Mouse (Mus musculus): ENCODE measurements at regions not wholly inside any gene's neighbourhood (a gene's known extent, or its start where the extent isn't known, plus 50 kb on each side); places are given as distances from the start of the nearest gene placed in this dataset.

GRCm38 (mm10) chr7:115084711-115085380 lies 341.4 kb downstream of the Insc start:
- no peak for ATAC-seq (ENCODE audit: insufficient number of reproducible peaks, low FRiP score, low TSS enrichment, low read depth)
- H3K27me3 ChIP-seq, result no peaks in the 10 kb centered on the region
- H3K4me3 ChIP-seq, result no peak overlapping the region
- no peaks in the 10 kb centered on the region for H3K36me3 ChIP-seq
- no peak overlapping the region for H3K9ac ChIP-seq
- no peak overlapping the region for H3K27ac ChIP-seq
- H3K9me3 ChIP-seq, result no peaks in the 10 kb centered on the region
- no peak overlapping the region for H3K4me2 ChIP-seq
- H3K4me1 ChIP-seq, result no peaks in the 10 kb centered on the region
- 82% methylated on average over 3 of the region's 3 CpGs for WGBS

- Histone ChIP-seq H3K36me3 (no peaks in the 10 kb centered on the region), H3K9ac (no peak overlapping the region), H3K4me3 (no peak overlapping the region), H3K27ac (no peak overlapping the region), H3K9me3 (no peaks in the 10 kb centered on the region), H3K4me1 (no peaks in the 10 kb centered on the region), H3K4me2 (no peak overlapping the region), H3K27me3 (no peaks in the 10 kb centered on the region)
- WGBS, result 73% methylated on average over 4 of the region's 4 CpGs
- no peak for ATAC-seq (ENCODE audit: insufficient number of reproducible peaks, low FRiP score, low TSS enrichment, low read depth)
Measured at GRCm38 (mm10) chr7:115086542-115087448, 343.3 kb downstream of the Insc start.

- ATAC-seq (ENCODE audit: insufficient number of reproducible peaks, low FRiP score, low TSS enrichment, low read depth), result peak; percentile 61; the same call in 1 of the 2 replicates
- WGBS, result 55% methylated on average over 3 of the region's 3 CpGs
- no peaks in the 10 kb centered on the region for H3K27me3 ChIP-seq
- 0 out of 2 replicates have a peak overlapping the region, but pooled peaks have one; percentile 33 for H3K27ac ChIP-seq
- H3K9me3 ChIP-seq, result no peaks in the 10 kb centered on the region
- H3K4me1 ChIP-seq, result no peaks in the 10 kb centered on the region
- no peak overlapping the region for H3K4me3 ChIP-seq
- H3K4me2 ChIP-seq, result no peak overlapping the region
- no peak overlapping the region for H3K9ac ChIP-seq
- H3K36me3 ChIP-seq, result no peaks in the 10 kb centered on the region
Measured at GRCm38 (mm10) chr7:115092481-115093050, 349.1 kb downstream of the Insc start.

GRCm38 (mm10) chr7:115106041-115106440 lies 362.5 kb downstream of the Insc start:
- no peaks in the 10 kb centered on the region for H3K36me3 ChIP-seq
- no peak overlapping the region for H3K27ac ChIP-seq
- no peak for ATAC-seq (ENCODE audit: insufficient number of reproducible peaks, low FRiP score, low TSS enrichment, low read depth)
- 57% methylated on average over 2 of the region's 2 CpGs for WGBS
- H3K4me3 ChIP-seq, result no peak overlapping the region
- H3K9me3 ChIP-seq, result no peaks in the 10 kb centered on the region
- no peaks in the 10 kb centered on the region for H3K27me3 ChIP-seq
- H3K4me1 ChIP-seq, result no peaks in the 10 kb centered on the region
- H3K4me2 ChIP-seq, result no peak overlapping the region
- H3K9ac ChIP-seq, result no peak overlapping the region

- WGBS, result 60% methylated on average over 3 of the region's 3 CpGs
- Histone ChIP-seq H3K4me3 (no peak overlapping the region), H3K4me1 (no peaks in the 10 kb centered on the region), H3K9ac (no peak overlapping the region), H3K9me3 (no peaks in the 10 kb centered on the region), H3K27me3 (no peaks in the 10 kb centered on the region), H3K27ac (no peak overlapping the region), H3K36me3 (no peaks in the 10 kb centered on the region), H3K4me2 (no peak overlapping the region)
- no peak for ATAC-seq (ENCODE audit: insufficient number of reproducible peaks, low FRiP score, low TSS enrichment, low read depth)
Measured at GRCm38 (mm10) chr7:115112282-115112681, 368.8 kb downstream of the Insc start.

GRCm38 (mm10) chr7:115123283-115123682 lies 379.8 kb downstream of the Insc start:
- WGBS, result 66% methylated on average over 2 of the region's 2 CpGs
- ATAC-seq (ENCODE audit: insufficient number of reproducible peaks, low FRiP score, low TSS enrichment, low read depth), result no peak
- Histone ChIP-seq H3K9ac (no peak overlapping the region), H3K27me3 (no peaks in the 10 kb centered on the region), H3K36me3 (no peaks in the 10 kb centered on the region), H3K27ac (no peak overlapping the region), H3K4me3 (no peak overlapping the region), H3K9me3 (no peaks in the 10 kb centered on the region), H3K4me2 (no peak overlapping the region), H3K4me1 (no peaks in the 10 kb centered on the region)

GRCm38 (mm10) chr7:115129001-115129400 lies 385.5 kb downstream of the Insc start:
- H3K4me2 ChIP-seq, result no peak overlapping the region
- no peaks in the 10 kb centered on the region for H3K4me1 ChIP-seq
- 31% methylated on average over 3 of the region's 3 CpGs for WGBS
- no peaks in the 10 kb centered on the region for H3K36me3 ChIP-seq
- no peak overlapping the region for H3K27ac ChIP-seq
- no peak overlapping the region for H3K9ac ChIP-seq
- no peaks in the 10 kb centered on the region for H3K9me3 ChIP-seq
- H3K27me3 ChIP-seq, result no peaks in the 10 kb centered on the region
- no peak for ATAC-seq (ENCODE audit: insufficient number of reproducible peaks, low FRiP score, low TSS enrichment, low read depth)
- no peak overlapping the region for H3K4me3 ChIP-seq

- Histone ChIP-seq H3K27ac (no peak overlapping the region), H3K4me3 (no peak overlapping the region), H3K27me3 (no peaks in the 10 kb centered on the region), H3K4me2 (no peak overlapping the region), H3K36me3 (no peaks in the 10 kb centered on the region), H3K9me3 (no peaks in the 10 kb centered on the region), H3K9ac (no peak overlapping the region), H3K4me1 (peaks cover 8% of the 10 kb centered on the region; the same call in 1 of the 2 replicates)
- WGBS, result 91% methylated on average over 10 of the region's 10 CpGs
- no peak for ATAC-seq (ENCODE audit: insufficient number of reproducible peaks, low FRiP score, low TSS enrichment, low read depth)
Measured at GRCm38 (mm10) chr7:115131259-115131969, 387.9 kb downstream of the Insc start.

GRCm38 (mm10) chr7:115131970-115132551 lies 388.6 kb downstream of the Insc start:
- WGBS, result 57% methylated on average over 11 of the region's 11 CpGs

GRCm38 (mm10) chr7:115132595-115132994 lies 389.1 kb downstream of the Insc start:
- H3K36me3 ChIP-seq, result no peaks in the 10 kb centered on the region
- 85% methylated on average over 3 of the region's 3 CpGs for WGBS
- H3K4me1 ChIP-seq, result peaks cover 8% of the 10 kb centered on the region; the same call in 1 of the 2 replicates
- H3K27me3 ChIP-seq, result no peaks in the 10 kb centered on the region
- no peak overlapping the region for H3K4me3 ChIP-seq
- H3K9ac ChIP-seq, result no peak overlapping the region
- no peak for ATAC-seq (ENCODE audit: insufficient number of reproducible peaks, low FRiP score, low TSS enrichment, low read depth)
- no peak overlapping the region for H3K27ac ChIP-seq
- no peaks in the 10 kb centered on the region for H3K9me3 ChIP-seq
- H3K4me2 ChIP-seq, result no peak overlapping the region

More at GRCm38 (mm10) chr7:115131970-115132551, 388.6 kb downstream of the Insc start:
- no peaks in the 10 kb centered on the region for H3K27me3 ChIP-seq
- H3K4me1 ChIP-seq, result peaks cover 8% of the 10 kb centered on the region; the same call in 1 of the 2 replicates
- no peak overlapping the region for H3K4me3 ChIP-seq
- H3K9me3 ChIP-seq, result no peaks in the 10 kb centered on the region
- no peaks in the 10 kb centered on the region for H3K36me3 ChIP-seq
- H3K27ac ChIP-seq, result no peak overlapping the region
- no peak overlapping the region for H3K4me2 ChIP-seq
- H3K9ac ChIP-seq, result no peak overlapping the region
- no peak for ATAC-seq (ENCODE audit: insufficient number of reproducible peaks, low FRiP score, low TSS enrichment, low read depth)

GRCm38 (mm10) chr7:115134926-115135575 lies 391.6 kb downstream of the Insc start:
- WGBS, result 68% methylated on average over 3 of the region's 3 CpGs
- H3K9me3 ChIP-seq, result no peaks in the 10 kb centered on the region
- H3K9ac ChIP-seq, result no peak overlapping the region
- H3K27ac ChIP-seq, result no peak overlapping the region
- ATAC-seq (ENCODE audit: insufficient number of reproducible peaks, low FRiP score, low TSS enrichment, low read depth), result no peak
- H3K4me1 ChIP-seq, result peaks cover 8% of the 10 kb centered on the region; the same call in 1 of the 2 replicates
- no peaks in the 10 kb centered on the region for H3K27me3 ChIP-seq
- H3K4me2 ChIP-seq, result no peak overlapping the region
- no peak overlapping the region for H3K4me3 ChIP-seq
- H3K36me3 ChIP-seq, result no peaks in the 10 kb centered on the region
